ENCODE assay signal across 26 mouse cellular contexts in genomic region chr1:62425369-62425768, GRCm38 (mm10).
A peak's percentile ranks its signal among the peaks of the same experiment; 100 is the strongest.
DNase-seq lines count a peak whose midpoint lies in the region; ATAC-seq and TF ChIP-seq lines count a peak whose summit lies in the region.
"Had no signal": no experiment of that assay in that cellular context is flagged by ENCODE, and none has a peak within 500 bp of the region (broad histone marks: within the 10 kb centered on the region; RNA-seq: fewer than 3 reads in every experiment).

No protein-coding gene starts in this region.

- no peak for TF ChIP-seq CTCF in kidney, postnatal 0 days (IDR thresholded peaks at IDR 0.05; ENCODE audit: low read depth)
- TF ChIP-seq CTCF in kidney, adult 2 months (conservative IDR thresholded peaks at IDR 0.05; ENCODE audit: insufficient read depth, insufficient read length, low read depth, low read length), result no peak

- H3K27me3 ChIP-seq in kidney, embryonic 15.5 days, result no peaks in the 10 kb centered on the region
- no peaks in the 10 kb centered on the region for H3K27me3 ChIP-seq in kidney, postnatal 0 days (ENCODE audit: insufficient read depth, low read length)
- no peaks in the 10 kb centered on the region for H3K27me3 ChIP-seq in kidney, adult 2 months (replicated peaks; ENCODE audit: control insufficient read depth, insufficient read depth, low read length)
- H3K27me3 ChIP-seq: CH12.LX; embryonic facial prominence, embryonic 13.5 days; embryonic facial prominence, embryonic 15.5 days had no signal

- no peaks in the 10 kb centered on the region for H3K9me3 ChIP-seq in kidney, embryonic 15.5 days (replicated peaks)
- no peaks in the 10 kb centered on the region for H3K9me3 ChIP-seq in kidney, postnatal 0 days (replicated peaks; ENCODE audit: low read length)
- H3K9me3 ChIP-seq: embryonic facial prominence, embryonic 13.5 days; embryonic facial prominence, embryonic 15.5 days; forebrain, embryonic 10.5 days; forebrain, embryonic 12.5 days; G1E had no signal

- H3K4me3 ChIP-seq in kidney, embryonic 15.5 days (replicated peaks), result no peak overlapping the region
- no peak overlapping the region for H3K4me3 ChIP-seq in kidney, postnatal 0 days (replicated peaks; ENCODE audit: low read depth, low read length)
- no peak overlapping the region for H3K4me3 ChIP-seq in kidney, adult 2 months (ENCODE audit: insufficient read depth, low read depth, low read length)
- H3K4me3 ChIP-seq: embryonic facial prominence, embryonic 13.5 days; embryonic facial prominence, embryonic 15.5 days; erythroblast, embryonic 14.5 days; forebrain, embryonic 10.5 days; forebrain, embryonic 12.5 days had no signal

- no peak overlapping the region for H3K4me2 ChIP-seq in kidney, embryonic 15.5 days
- H3K4me2 ChIP-seq in kidney, postnatal 0 days (ENCODE audit: low read length), result no peak overlapping the region
- H3K4me2 ChIP-seq: embryonic facial prominence, embryonic 13.5 days; embryonic facial prominence, embryonic 15.5 days; forebrain, embryonic 12.5 days had no signal

- 56% methylated on average over 2 of the region's 2 CpGs for WGBS in kidney, embryonic 15.5 days
- WGBS in kidney, postnatal 0 days, result 47% methylated on average over 2 of the region's 2 CpGs
- 55% methylated on average over 2 of the region's 2 CpGs for WGBS in kidney, adult 2 months

- H3K9ac ChIP-seq in kidney, embryonic 15.5 days, result no peak overlapping the region
- no peak overlapping the region for H3K9ac ChIP-seq in kidney, postnatal 0 days (ENCODE audit: low read depth, low read length)
- H3K9ac ChIP-seq: embryonic facial prominence, embryonic 13.5 days; embryonic facial prominence, embryonic 15.5 days; forebrain, embryonic 12.5 days had no signal

- TF ChIP-seq POLR2A in kidney, adult 2 months (IDR thresholded peaks at IDR 0.05; ENCODE audit: low read depth, low read length), result no peak

- H3K36me3 ChIP-seq in kidney, embryonic 15.5 days, result no peaks in the 10 kb centered on the region
- H3K36me3 ChIP-seq in kidney, postnatal 0 days (ENCODE audit: insufficient read depth, low read length), result no peaks in the 10 kb centered on the region
- no peaks in the 10 kb centered on the region for H3K36me3 ChIP-seq in kidney, adult 2 months (ENCODE audit: control insufficient read depth, insufficient read depth, low read length)
- H3K36me3 ChIP-seq: embryonic facial prominence, embryonic 13.5 days; embryonic facial prominence, embryonic 15.5 days; forebrain, embryonic 10.5 days; forebrain, embryonic 12.5 days; G1E had no signal

- no peak overlapping the region for H3K27ac ChIP-seq in kidney, embryonic 15.5 days
- H3K27ac ChIP-seq in kidney, postnatal 0 days, result no peak overlapping the region
- no peak overlapping the region for H3K27ac ChIP-seq in kidney, adult 2 months (ENCODE audit: insufficient read depth, low read depth, low read length)
- H3K27ac ChIP-seq: embryonic facial prominence, embryonic 13.5 days; embryonic facial prominence, embryonic 15.5 days; forebrain, embryonic 10.5 days; forebrain, embryonic 12.5 days had no signal

- ATAC-seq in kidney, embryonic 15.5 days (replicated peaks; ENCODE audit: low FRiP score), result peak; percentile 64; the same call in 1 of the 2 replicates
- ATAC-seq in kidney, postnatal 0 days (replicated peaks; ENCODE audit: low FRiP score, low read depth), result no peak
- ATAC-seq: CD4-positive, CD25-positive, alpha-beta regulatory T cell, adult 4 months; forebrain, embryonic 14.5 days; forebrain, embryonic 16.5 days had no signal

- 0 out of 2 replicates have a peak, but pooled peaks cover 9% of the 10 kb centered on the region for H3K4me1 ChIP-seq in kidney, embryonic 15.5 days
- H3K4me1 ChIP-seq in kidney, postnatal 0 days (replicated peaks; ENCODE audit: insufficient read depth, low read length), result no peaks in the 10 kb centered on the region
- peaks cover 3% of the 10 kb centered on the region; the same call in 1 of the 2 replicates for H3K4me1 ChIP-seq in kidney, adult 2 months (ENCODE audit: control insufficient read depth, insufficient read depth, low read length)
- H3K4me1 ChIP-seq: embryonic facial prominence, embryonic 15.5 days had no signal

- no peak for DNase-seq in kidney, adult 9 months
- DNase-seq in kidney, postnatal 0 days (ENCODE audit: low spot score), result peak; percentile 26
- no peak for DNase-seq in kidney, adult 2 months
- peak; percentile 24 for DNase-seq in Muller cell, postnatal 12 days (ENCODE audit: inconsistent ontology term)
- DNase-seq in retina, postnatal 1 day, result no peak
- DNase-seq: adrenal gland, adult 2 months; adrenal gland, postnatal 10 days; adrenal gland, postnatal 25 days; cerebellum, adult 11 months; cerebellum, adult 18-20 months; cerebellum, adult 8-10 months; cerebellum, adult 9-11 months; cerebellum, postnatal 14 days; cerebellum, postnatal 36 days; embryo, embryonic 11 days had no signal

Comparison
In these comparisons a context has a peak if more than half of its experiments do, and no peak if none do; other contexts are left out.
1. DNase-seq: peak in kidney, postnatal 0 days (single experiment) and Muller cell, postnatal 12 days (single experiment); none in kidney, adult 9 months (single experiment), kidney, adult 2 months (single experiment) and retina, postnatal 1 day (single experiment).